Mouse (Mus musculus) naive thymus-derived CD4-positive, alpha-beta T cell, adult 2 months (primary cell): Measurements from ENCODE around the gene Ehhadh.
"Not testable (repeated sequence)": the region's sequence is repeated elsewhere in the genome, so short reads cannot be mapped to it uniquely, and the experiment has no call there.

Experiments
- DNase-seq: peaks from one replicate; pipeline ENCODE4 v3.0.0-alpha.2; 2011; ENCODE audit warnings: low read depth

Ehhadh gene

GRCm38 (mm10) chr16:21787516-21788353 is at the start of gene Ehhadh:
TSS of gene Ehhadh (minus strand) at chr16:21787807.
- peak; percentile 72 for DNase-seq

- peak; percentile 75 for DNase-seq
Measured at GRCm38 (mm10) chr16:21836311-21837072, 48.9 kb upstream of the Ehhadh start.

- DNase-seq: peak; percentile 82
Measured at GRCm38 (mm10) chr16:21835584-21835931, 48.0 kb upstream of the Ehhadh start.

GRCm38 (mm10) chr16:21834866-21835583 is 47.4 kb upstream of the Ehhadh start:
- DNase-seq: peak; percentile 58

GRCm38 (mm10) chr16:21833970-21834369 is 46.4 kb upstream of the Ehhadh start:
- no peak for DNase-seq

- no peak for DNase-seq
Measured at GRCm38 (mm10) chr16:21833469-21833868, 45.9 kb upstream of the Ehhadh start.

- DNase-seq: no peak
Measured at GRCm38 (mm10) chr16:21831764-21832163, 44.2 kb upstream of the Ehhadh start.

GRCm38 (mm10) chr16:21830784-21831183 is 43.2 kb upstream of the Ehhadh start:
- no peak for DNase-seq

GRCm38 (mm10) chr16:21829711-21830110 is 42.1 kb upstream of the Ehhadh start:
- DNase-seq: peak; percentile 18

- no peak for DNase-seq
Measured at GRCm38 (mm10) chr16:21827581-21827980, 40.0 kb upstream of the Ehhadh start.

- no peak for DNase-seq
Measured at GRCm38 (mm10) chr16:21827153-21827552, 39.5 kb upstream of the Ehhadh start.

- DNase-seq: no peak
Measured at GRCm38 (mm10) chr16:21825612-21826031, 38.0 kb upstream of the Ehhadh start.

GRCm38 (mm10) chr16:21818629-21819028 is 31.0 kb upstream of the Ehhadh start:
- no peak for DNase-seq

- DNase-seq: no peak
Measured at GRCm38 (mm10) chr16:21818132-21818531, 30.5 kb upstream of the Ehhadh start.

- DNase-seq: no peak
Measured at GRCm38 (mm10) chr16:21815669-21816010, 28.0 kb upstream of the Ehhadh start.

GRCm38 (mm10) chr16:21814861-21815668 is 27.5 kb upstream of the Ehhadh start:
- peak; percentile 59 for DNase-seq

GRCm38 (mm10) chr16:21813164-21813834 is 25.7 kb upstream of the Ehhadh start:
- no peak for DNase-seq

GRCm38 (mm10) chr16:21807786-21808185 is 20.2 kb upstream of the Ehhadh start:
- not testable (repeated sequence) for DNase-seq

- no peak for DNase-seq
Measured at GRCm38 (mm10) chr16:21806892-21807291, 19.3 kb upstream of the Ehhadh start.

- no peak for DNase-seq
Measured at GRCm38 (mm10) chr16:21804258-21804657, 16.7 kb upstream of the Ehhadh start.

GRCm38 (mm10) chr16:21795071-21795470 is 7.5 kb upstream of the Ehhadh start:
- DNase-seq: peak; percentile 36
